Mouse (Mus musculus) CD4-positive helper T cell, adult 2 months (primary cell): ENCODE measurements around the gene 1700057G04Rik.

Experiments
- DNase-seq: peaks from one replicate; pipeline ENCODE4 v3.0.0-alpha.2; 2012; ENCODE audit warnings: low read depth, missing footprints, low spot score

1700057G04Rik gene

GRCm38 (mm10) chr9:92385831-92386230, 76.7 kb downstream of the 1700057G04Rik start:
- DNase-seq, result no peak

GRCm38 (mm10) chr9:92386871-92387270, 77.7 kb downstream of the 1700057G04Rik start:
- DNase-seq, result no peak

DNA sequence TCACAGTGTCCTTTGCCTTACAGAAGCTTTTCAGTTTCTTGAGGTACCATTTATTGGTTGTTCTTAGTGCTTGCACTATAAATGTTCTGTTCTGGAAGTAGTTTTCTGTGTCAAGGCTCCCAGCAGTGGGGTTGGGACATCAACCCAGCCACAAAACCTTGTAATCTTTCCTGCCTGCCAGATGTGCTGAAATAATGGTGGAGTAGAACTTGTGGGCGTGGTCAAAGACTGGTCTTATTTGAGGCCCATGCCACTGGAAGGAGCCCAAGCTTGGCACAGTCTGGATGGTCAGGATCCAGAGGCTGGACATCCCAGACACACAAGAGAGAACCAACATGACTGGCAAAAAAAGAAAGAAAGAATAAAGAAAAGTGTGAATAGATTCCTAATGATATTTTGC, 78.2 kb downstream of the 1700057G04Rik start:
- no peak for DNase-seq

- DNase-seq, result peak; percentile 2
Measured at GRCm38 (mm10) chr9:92402628-92403027, 93.5 kb downstream of the 1700057G04Rik start.
